Mouse (Mus musculus): Measurements from ENCODE around the gene AI661453.

The AI661453 gene

GRCm38 (mm10) chr17:47466284-47466683 is 29.9 kb downstream of the AI661453 start:
- no peak for ATAC-seq (ENCODE audit: low TSS enrichment)

DNA sequence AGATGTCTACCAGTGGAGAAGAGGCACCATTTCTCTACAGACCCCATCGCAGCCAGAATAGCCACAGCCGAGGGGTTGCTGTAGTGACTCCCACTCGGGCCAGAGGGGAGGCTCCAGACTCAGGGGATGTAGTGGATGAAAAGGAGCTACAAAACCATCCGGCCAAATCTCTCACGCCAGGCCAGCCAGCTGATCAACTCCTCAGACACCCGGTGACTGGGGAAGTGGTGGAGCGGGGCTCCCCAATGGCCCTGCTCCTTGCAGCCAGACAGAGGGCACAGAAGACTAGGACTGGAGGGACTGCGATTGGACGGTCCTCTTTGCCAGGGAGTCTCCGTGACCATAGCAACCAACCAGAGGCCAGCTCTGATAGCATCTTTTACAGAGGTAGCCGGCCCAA is 31.2 kb downstream of the AI661453 start:
- ATAC-seq (ENCODE audit: low TSS enrichment) = no peak

DNA sequence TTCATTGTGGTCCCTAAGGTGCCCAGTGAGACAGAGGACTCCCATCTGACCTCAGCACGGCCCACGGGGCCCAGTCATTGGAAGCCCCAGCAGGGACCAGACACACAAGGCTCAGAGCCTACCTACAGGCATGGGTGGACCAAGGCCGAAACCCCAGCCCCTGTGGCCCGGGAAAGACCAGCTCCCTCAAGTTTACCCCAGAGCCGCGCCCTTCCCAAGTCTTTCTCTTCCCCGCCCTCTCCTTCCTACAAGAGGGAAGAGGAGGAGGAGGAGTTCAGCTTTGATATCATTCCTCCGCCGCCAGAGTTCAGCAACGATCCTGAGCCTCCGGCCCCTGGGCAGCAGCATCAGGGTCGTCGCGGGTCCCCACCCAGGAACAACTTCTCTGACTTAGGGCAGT is 31.6 kb downstream of the AI661453 start:
- no peak for ATAC-seq (ENCODE audit: low TSS enrichment)

DNA sequence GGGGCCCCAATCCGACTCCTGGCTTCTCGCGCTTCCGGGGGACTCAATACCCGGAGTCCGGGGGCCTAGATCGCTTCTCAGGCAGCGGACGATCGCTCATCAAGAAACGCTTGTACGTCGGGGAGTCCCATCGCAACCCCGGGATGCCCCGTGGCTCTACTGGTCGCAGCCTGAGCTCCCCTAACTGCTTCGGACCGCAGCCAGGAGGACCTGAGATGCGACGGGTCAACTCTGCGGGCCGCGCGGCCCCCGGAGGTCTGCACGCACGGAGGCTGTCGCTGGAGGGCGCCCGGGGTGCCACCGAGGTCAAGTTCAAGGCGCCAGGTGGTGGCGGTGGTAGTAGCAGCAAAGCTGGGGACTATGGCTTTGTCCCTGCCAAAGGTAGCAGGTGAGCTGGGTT is 32.1 kb downstream of the AI661453 start:
- no peak for ATAC-seq (ENCODE audit: low TSS enrichment)

GRCm38 (mm10) chr17:47469642-47470041 is 33.2 kb downstream of the AI661453 start:
- ATAC-seq (ENCODE audit: low TSS enrichment) = no peak

- no peak for ATAC-seq (ENCODE audit: low TSS enrichment)
Measured at GRCm38 (mm10) chr17:47470121-47470520, 33.7 kb downstream of the AI661453 start.

DNA sequence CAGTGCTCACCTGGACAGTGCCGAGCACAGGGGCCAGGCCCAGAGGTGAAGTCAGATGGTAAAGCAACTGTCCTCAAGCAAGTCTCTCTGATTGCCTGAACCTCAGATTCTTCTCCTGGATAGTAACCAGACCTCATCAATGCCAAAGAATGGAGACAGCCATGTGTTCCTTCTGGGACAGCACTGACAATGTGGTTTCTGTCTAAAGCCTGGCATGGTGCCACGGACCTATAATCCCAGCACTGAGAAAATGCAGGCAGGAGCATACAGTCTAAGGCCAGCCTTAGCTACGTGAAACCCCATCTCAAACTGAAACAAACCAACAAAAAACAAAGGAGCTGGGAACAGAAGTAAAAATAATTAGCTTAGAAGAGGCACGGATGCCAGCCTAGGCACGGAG is 34.3 kb downstream of the AI661453 start:
- no peak for ATAC-seq (ENCODE audit: low TSS enrichment)

DNA sequence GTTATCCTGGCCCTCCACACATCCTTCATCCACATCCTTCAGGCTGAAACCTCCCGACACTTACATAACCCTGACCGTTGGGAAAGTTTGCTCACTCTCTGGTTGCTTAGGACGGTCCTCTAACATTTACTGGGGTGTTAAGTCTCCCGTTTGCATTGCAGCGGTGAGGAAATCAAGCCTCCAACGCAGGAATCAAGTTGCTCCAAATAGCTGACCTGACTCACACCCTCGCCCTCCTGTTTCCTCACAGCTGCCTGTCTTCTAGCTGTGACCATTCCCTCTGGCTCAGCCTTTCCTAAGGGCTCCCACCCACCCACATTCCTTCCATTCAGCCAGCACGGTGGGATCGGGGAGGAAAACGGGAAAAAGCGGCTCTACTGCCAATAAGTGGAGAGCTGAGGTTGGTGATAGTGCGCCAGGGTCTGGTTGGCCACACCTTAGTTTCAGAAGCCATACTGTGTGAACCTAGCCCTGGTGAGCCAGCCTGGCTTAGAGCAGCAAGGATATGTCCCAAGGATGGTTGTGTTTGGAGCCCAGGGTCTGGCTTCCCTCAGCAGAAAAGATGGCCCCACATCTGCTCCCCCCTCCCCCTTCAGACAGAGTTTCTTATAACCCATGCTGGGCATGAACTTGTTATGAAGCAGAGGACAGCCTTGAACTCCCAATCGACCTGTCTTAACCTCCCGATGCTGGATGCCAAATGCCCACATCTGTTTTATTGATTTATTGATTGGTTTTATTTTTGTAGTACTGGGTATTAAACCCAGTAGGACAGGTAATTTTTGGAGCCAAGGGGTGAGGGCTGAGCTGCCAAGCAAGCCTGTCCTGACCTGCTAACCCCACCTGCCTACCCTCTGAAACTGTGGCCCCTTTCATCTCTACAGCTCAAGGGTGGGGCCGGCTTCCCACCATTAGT is 36.3 kb downstream of the AI661453 start:
- ATAC-seq (ENCODE audit: low TSS enrichment) = no peak

- no peak for ATAC-seq (ENCODE audit: low TSS enrichment)
Measured at GRCm38 (mm10) chr17:47473434-47473974, 37.1 kb downstream of the AI661453 start.

GRCm38 (mm10) chr17:47474250-47474649 is 37.8 kb downstream of the AI661453 start:
- ATAC-seq (ENCODE audit: low TSS enrichment) = no peak

DNA sequence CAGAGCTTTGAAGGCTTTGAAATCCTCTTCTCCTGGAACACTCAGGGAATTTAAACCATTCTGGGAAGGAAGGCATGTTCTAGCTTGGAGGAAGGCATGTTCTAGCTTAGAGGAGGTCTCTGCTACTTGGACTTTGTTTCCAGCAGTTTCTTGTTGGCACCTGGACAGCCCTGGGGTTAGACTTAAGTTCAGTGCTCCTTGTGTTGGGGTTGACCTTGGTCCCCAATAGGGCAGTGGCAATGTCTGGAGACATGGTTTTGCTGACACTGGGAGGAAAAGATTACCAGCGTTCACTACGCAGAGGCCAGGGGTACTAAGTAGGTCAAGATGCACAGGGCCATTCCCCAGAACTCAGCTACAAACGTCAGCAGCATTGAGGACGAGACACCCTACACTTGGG is 38.8 kb downstream of the AI661453 start:
- ATAC-seq (ENCODE audit: low TSS enrichment) = no peak

GRCm38 (mm10) chr17:47475714-47476113 is 39.3 kb downstream of the AI661453 start:
- ATAC-seq (ENCODE audit: low TSS enrichment) = no peak

DNA sequence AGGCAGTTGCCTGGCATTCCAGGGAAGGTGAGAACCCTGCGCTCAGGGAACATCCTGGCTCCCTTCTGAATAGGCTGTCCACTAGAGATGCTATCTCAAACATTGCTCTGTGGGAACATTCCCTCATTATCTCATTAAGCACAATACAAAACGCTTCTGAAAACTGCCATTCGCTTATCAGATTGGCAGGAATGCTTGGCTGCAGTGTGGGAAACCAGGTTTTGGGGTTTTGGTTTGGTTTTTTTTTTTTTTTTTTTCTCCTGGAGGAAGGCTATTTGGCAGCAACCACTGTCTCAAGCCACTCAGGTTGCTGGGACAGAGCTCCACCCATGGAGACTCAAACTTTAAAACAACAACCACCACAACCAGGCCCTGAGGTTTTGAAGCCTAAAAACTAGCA is 43.5 kb downstream of the AI661453 start:
- ATAC-seq (ENCODE audit: low TSS enrichment) = no peak

- no peak for ATAC-seq (ENCODE audit: low TSS enrichment)
Measured at GRCm38 (mm10) chr17:47482401-47482800, 46.0 kb downstream of the AI661453 start.

- no peak for ATAC-seq (ENCODE audit: low TSS enrichment)
Measured at GRCm38 (mm10) chr17:47484241-47484921, 48.0 kb downstream of the AI661453 start.

DNA sequence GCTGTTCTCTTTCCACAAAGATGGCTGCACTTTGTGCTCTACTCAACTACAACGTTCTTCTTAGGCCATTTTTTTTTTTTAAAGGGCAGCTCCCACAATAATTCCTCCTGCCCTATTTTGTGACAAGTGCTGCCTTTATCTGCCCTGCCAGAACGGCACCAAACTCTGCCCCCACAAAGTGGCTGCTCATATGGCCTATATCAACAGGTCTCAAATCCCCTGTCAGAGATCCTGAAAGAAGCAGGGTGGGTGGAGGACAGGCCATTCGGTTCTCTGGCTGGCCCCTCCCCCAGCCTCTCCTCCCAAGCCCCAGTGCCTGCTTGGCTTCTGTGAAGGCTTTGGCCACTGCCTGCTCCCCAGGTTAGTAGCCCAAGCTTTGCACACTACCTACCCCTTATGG is 48.6 kb downstream of the AI661453 start:
- no peak for ATAC-seq (ENCODE audit: low TSS enrichment)

DNA sequence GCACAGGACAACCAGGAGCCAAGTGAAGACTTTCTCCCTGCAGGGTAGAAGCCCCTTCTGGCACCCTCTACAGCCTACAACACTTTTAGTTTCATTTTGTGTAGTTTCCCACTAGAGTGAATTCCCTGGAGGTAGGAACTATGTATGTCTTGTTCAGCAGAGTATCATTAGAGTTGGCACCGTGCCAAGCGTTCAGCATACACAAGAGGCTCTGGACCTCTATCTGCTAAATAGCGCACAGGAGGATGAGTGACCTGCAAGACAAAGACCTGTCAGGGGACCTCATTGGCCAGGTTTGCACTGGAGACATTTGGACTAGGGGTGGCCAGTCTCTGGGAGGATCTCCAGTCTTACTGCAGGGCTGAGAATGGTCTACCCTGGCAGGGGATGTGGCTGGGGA is 49.4 kb downstream of the AI661453 start:
- ATAC-seq (ENCODE audit: low TSS enrichment) = no peak

DNA sequence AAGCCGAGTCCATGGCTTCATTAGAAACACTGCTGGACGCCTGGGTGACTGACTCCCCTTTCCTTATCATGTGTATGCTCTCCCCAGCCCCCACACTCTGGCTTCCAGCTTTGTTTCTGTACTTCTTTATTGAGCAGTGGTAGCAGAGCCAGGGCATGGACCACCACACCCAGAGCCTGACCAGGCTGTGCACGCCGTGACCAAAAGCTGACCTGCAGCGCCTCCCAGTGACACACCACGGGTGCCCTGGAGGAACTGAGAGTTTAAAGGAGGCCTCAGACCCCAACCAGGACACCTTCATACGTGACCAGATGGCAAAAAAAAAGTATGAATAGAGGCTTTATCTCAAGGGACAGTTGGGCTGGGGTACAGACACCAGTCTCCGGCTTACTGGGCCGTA is 54.4 kb downstream of the AI661453 start:
- ATAC-seq (ENCODE audit: low TSS enrichment) = no peak

GRCm38 (mm10) chr17:47492731-47493130 is 56.3 kb downstream of the AI661453 start:
- no peak for ATAC-seq (ENCODE audit: low TSS enrichment)

GRCm38 (mm10) chr17:47493653-47494052 is 57.2 kb downstream of the AI661453 start:
- no peak for ATAC-seq (ENCODE audit: low TSS enrichment)

- ATAC-seq (ENCODE audit: low TSS enrichment) = no peak
Measured at GRCm38 (mm10) chr17:47494132-47494531, 57.7 kb downstream of the AI661453 start.

DNA sequence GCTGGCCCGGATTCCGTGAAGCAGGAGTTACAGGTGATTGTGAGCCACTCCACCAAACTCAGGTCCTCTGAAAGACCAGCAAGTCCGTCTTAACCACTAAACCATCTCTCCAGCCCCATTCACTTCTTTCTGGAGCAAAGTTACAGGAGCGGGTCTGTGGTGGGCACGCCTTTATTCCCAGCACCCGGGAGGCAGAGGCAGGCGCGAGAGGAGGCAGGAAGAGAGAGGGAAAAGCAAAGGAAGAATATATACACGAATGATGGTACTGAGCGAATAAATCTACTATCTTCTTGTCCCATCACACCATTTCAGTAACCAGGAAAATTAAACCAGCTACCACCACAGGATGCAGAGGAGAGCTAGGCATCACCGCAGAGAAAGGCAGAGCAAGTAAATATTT is 65.1 kb downstream of the AI661453 start:
- ATAC-seq (ENCODE audit: low TSS enrichment) = no peak
